Mouse (Mus musculus) hematopoietic stem cell, adult 5-6 weeks (primary cell): ENCODE measurements at regions not wholly inside any gene's neighbourhood (a gene's known extent, or its start where the extent isn't known, plus 50 kb on each side); places are given as distances from the start of the nearest gene placed in this dataset.

Experiments used
- ATAC-seq, 2 experiments: fragments of 125-278 bp in 1 of 2; replicated peaks in 1 of 2; 2 replicates each; pipeline ENCODE4 v1.8.0; 2016 to 2017; ENCODE audit warnings: inconsistent platforms in 2 of 2, mild to moderate bottlenecking in 2 of 2, moderate number of reproducible peaks in 2 of 2, low read depth in 1 of 2, moderate TSS enrichment in 1 of 2; ENCODE audit not compliant: low FRiP score in 2 of 2, poor library complexity in 2 of 2, severe bottlenecking in 2 of 2, insufficient read depth in 1 of 2, low TSS enrichment in 1 of 2

DNA sequence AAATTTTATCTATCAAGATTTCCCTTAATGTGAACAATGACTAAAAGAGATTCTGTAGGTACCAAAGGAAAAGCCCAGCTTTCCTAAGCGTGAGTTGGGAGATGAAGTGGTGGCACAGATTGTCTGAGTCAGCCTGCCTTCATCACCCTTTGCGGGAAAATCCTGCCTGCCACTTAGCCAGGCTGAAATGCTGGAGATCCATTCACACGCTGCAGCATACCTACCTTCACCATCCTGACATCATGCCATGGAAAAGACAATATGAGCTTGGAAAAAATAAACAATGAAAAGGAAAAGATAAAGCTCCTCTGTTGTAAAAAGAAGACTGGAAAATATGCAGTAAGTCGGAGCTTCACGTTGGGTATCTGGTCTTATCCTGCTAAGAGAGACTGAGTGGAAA lies 537.0 kb downstream of the Gja1 start:
- ATAC-seq: no peak

DNA sequence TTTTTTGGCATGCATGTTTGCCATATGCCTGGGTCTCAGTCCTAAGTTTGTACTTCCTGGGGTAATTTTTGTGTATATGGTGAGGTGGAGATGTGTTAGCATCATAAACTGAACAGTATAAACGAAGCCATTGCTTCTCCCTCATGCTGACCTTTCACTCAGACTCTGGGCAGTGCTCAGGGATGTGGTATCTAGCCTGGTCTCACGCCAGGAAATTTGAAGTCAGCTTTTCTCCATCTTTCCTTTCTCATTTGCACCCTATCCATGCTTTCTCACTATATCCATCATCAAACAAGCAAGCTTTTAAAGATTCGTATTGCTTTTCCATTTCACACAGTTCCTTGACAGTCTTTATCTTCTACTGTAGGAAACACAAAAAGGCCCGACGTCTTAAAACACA lies 541.3 kb downstream of the Gja1 start:
- ATAC-seq: no peak

DNA sequence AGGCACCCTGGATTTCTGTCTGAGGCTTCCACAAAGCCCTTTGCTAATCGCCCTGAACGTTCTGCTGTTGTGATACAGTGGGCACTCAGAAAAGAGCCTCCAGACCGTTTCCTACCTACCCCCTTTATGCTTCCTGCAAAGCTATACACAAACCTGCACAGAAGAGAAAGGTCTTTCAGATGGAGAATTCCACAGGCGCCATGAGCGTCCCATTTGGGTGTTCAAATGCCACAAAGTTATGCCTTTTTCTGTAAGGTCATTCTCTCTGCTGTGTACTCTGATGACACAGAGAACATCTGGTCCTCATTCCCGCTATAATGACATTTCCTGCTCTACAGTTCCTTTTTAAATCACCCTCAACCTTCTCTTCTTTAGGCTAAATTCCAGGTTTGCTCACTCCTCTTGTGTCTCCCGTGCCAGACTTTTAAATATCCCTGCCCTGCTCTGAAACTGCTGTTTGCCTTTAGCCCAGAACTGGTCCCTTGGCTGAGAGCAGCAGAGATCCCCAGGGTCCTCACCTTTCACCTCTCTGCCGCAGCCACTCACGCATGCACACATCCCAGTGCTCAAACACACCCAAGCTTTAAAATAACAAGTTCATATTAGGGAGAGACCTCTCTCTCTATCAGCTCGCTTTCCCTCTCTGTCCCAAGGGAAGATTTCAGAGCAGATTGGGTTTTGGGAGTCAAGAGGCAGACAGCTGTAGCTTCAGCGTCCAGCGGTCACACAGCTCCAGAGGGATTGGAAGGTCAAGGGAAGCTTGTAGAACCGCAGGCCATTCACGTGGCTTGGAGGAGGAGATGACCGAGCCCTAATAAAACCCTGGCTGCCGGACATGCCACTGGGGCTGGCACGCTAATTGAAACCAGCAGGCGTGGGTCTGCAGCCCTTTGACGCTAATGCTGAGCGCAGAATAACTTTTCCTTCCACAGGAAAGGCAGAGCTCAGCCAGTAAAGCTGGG lies 543.9 kb downstream of the Gja1 start:
- ATAC-seq: peak; percentile 21 to 27; a peak in 2 of 4 replicates

DNA sequence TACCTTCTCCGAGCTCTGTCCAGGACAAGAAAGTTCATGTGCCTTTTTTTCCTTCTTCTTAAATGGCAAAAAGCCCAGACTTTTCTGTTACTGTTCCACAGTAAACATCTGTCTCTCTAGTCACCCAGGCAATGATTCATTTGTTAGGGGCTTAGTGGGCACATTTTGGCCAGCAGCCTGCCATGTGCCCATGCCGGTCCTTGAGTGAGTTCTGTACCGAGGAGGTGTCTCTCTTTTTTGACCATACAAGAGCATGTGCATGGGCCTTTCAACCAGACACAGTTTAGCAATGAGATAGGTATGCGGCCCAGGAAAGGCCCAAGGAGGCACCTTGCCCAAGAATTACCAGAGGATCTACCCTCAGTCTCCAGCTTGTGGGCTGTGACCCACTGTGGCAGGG lies 551.0 kb upstream of the Hsf2 start:
- no peak for ATAC-seq

DNA sequence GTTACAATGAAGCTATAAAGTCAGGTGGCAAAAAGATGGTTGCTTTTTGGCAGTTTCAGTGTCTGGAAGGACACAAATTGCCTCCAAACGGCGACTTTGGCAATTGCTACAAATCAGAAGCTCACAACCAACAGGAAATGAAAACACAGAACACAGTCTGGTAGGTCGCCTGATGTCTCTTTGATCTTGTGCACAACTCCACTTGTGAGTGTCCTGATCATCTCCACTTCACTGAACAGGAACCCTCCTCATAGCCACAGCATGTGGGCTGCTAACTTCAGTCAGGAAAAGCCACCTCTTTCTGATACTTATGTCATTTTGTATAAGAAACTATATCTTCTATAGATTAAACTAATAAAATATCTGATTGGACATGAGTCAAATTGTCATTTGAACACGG lies 544.2 kb upstream of the Hsf2 start:
- ATAC-seq: no peak

DNA sequence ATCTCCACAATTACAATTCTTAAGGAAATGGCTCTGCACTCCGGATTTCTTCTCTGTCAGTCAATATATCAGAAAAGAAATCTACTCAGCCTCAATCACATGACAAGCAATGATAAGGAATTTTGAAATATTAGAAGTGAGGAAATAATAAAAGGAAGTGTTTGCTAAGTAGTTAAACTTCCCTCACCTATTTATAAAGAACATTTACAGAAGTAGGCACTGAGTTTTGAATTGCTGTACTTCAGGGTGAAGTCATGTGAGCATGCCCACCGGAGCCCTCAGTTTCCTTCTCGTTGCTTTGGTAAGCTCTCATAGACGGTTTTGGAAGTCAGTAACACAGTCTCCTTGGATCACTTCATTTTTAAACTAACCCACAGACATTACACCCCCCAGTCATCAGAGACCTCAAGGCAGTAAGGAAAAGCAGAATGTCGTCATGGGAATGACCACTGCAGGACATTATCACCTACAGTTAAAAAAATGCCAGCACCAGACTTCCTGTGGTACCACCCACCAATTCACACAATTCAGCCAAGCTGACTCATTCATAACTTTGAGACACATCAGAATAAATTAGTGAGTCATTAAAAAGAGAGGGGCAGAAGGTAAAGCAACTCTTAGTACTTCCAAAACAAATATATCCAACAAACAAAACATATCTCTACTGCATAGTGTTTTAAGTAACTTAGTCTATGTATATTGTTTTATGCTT lies 541.6 kb upstream of the Hsf2 start:
- peak in 1 of 2 experiments; percentile 51; a peak in 1 of 4 replicates for ATAC-seq

DNA sequence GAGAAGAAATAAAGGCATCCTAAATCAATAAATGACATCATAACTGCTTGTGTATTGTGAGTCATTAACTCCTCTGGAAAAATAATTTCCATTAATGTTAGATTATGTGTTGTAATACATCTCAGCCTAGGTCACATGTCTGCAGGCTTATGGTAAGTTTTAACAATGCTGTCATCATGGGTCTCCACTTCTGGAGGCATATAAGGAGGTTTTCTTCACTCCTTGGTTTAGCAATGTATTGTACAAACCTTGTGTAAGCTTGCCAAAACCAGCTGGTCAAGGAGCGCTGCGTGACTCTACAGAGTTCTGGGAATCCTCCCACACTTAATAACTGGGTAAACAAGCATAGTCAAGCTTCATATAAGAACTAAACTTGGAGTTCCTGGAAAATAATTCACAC lies 529.5 kb upstream of the Hsf2 start:
- no peak for ATAC-seq

DNA sequence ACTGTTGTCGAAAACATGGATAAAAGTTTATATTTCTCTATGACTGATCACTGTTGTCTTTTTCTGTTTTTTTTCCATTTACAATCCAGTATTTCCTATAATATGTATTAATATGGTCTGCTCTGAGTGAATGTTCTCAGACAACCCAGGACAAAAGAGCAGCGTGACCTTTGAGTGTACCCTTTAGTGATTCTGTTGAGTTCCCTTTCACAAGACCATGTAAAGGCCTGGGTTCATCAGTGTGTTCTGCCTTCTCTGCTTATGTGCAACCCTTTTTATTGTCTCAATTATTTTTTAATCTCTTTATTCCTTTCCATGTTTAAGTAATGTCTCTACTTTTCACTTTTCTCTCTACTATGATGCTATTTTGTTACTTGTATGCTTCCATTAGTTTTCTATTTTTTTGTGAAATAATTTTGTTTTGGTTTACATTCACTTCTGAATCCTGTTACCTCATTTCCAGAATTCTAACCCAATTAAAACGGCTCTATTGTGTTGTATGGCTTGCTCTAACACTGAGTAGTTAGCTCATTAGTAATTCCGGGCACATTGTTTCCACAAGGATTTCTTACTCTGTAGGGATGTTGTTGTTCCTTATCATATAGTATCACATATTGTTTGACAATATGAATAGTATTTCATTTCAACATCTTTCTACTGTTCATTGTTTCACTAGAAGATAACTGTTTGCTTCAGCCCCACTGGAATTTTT lies 523.9 kb upstream of the Hsf2 start:
- ATAC-seq: no peak

DNA sequence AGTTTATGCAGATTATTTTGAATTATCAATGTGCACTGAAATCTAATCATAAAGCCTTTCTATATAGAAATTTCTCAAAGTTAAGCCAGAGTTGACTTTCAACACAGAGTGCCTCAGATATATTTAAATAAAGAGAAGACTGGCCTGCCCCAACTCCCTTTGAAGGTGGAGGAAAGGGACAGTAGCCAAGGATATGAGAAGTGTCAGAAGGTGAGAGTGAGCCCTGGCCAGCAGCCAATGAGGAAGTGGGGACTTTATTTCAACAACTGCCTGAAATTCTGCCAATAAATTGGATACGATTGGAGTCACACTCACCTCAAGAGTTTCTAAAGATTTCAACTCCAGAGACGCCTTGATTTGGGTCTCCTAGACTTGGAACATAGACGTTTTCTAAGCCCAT lies 523.0 kb upstream of the Hsf2 start:
- peak; percentile 29 to 42; a peak in 3 of 4 replicates for ATAC-seq

DNA sequence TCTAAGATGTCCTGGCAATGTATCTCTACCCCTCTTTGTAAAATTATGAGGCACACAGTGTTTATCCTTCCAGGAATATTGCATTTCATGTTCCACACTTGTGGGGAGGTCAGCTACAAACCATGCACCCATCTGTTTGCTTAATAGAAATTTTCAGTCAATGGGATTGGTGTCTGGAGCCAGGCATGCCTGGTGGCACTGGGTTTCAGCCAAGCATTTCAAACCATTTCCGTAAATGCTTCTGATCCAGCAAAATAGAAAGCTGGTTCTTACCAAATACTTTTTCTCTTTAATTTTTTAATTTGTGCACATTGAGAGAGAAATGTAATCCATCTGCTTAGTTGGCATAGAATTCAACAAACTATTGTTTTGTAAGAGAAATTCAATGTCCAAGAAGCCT lies 517.3 kb upstream of the Hsf2 start:
- no peak for ATAC-seq

DNA sequence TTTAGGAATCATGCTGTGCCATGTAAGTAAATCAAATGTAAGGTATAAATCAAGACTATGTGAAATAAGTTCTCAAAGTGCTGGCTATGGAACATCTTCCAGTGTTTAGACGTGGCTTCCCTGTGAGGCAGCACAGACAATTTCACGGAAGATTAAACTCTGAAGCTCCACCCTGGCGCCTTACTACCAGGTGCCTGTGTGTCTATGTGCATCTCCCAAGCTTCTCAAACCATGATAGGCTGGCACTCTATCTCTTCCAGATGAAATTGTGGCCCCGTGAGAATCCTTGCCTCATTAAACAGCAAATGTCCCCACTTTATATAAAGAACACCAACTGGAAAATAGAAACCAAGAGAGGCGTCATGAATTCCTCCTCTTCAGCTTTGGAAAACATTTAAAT lies 511.4 kb upstream of the Hsf2 start:
- ATAC-seq: no peak

DNA sequence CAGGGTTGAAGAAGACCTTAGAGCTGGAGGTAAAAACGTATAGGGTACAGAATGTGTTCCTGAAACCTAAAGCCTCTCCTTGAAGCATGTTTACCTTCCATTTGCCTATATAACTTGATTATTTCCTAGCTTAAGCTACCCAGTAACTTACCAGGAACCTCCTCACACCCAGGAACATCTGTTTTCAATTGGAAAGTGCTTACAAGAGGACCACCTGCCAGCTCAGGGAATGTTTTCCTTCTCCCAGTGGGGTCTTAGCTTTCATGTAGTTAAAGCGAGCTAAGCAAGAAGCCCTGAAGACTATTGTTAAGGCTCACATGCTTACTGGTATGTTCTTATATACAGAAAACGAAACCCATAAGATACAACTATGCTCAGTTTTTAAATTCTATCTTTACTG lies 506.6 kb upstream of the Hsf2 start:
- no peak for ATAC-seq

DNA sequence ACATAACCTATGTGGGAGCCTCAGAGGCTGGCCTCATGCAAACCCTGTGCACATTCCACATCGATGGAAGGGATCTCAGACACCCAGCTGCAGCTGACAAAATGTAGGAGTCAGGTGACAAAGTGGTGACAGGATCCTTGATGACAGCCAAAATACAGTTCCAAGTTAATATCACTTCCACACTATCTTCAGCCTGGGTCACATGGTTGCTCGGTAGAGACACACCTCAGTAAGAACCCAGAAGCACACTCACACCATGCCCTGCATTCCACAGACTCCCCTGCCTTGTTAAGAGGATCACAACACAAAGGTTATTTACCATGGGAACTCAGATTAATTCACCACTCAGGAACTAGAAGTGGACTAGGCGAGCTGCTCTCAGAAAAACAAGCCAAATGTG lies 505.4 kb upstream of the Hsf2 start:
- no peak for ATAC-seq

DNA sequence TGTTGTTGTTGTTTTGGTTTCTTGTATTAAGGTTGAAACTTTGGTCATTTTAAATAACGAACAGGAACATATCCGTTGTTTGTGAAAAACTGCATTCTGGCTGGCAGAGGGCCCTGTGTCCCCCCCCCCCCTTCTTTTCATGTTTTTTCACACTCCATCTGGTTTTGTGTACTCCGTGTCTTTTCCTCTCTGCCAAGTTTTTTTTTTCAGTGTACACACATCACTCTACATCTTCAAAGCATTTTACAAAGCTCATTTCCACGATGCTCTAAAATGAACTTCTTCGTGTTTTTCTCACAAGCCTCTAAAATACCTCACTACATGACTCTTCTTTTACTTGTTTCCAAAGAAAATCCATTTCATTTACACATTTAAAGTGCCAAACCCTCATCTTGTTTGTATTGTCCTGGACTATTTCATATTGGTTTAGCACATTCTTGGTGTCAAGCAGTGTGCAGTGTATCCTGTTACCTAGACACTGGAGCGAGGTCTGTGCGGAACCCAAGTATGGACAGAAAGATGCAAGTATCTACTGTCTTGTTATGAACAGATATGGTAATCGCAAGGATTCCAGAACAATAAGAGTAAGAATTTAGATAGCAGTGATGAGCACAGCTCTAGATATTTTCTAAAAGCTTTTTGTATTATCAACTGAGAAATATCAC lies 503.5 kb upstream of the Hsf2 start:
- no peak for ATAC-seq

DNA sequence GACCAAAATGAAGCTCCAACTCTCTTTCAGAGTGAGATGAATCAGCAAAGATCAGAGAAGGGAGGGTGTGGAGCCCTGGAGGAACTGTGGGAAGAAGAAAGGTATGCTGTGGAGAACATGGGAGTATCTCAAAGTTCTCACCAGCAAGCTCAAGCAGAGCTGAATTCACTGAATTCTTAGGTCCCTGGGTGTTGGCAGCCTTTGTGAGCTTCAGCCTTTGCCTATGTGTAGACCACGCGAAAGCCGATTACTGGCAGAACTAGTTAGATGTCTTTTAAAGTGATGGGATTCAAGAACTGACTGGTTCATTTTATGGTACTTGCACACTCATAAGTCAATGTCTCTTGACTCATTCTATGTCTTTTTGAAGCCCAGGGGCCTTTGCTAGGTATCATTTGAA lies 491.2 kb upstream of the Hsf2 start:
- ATAC-seq: no peak

DNA sequence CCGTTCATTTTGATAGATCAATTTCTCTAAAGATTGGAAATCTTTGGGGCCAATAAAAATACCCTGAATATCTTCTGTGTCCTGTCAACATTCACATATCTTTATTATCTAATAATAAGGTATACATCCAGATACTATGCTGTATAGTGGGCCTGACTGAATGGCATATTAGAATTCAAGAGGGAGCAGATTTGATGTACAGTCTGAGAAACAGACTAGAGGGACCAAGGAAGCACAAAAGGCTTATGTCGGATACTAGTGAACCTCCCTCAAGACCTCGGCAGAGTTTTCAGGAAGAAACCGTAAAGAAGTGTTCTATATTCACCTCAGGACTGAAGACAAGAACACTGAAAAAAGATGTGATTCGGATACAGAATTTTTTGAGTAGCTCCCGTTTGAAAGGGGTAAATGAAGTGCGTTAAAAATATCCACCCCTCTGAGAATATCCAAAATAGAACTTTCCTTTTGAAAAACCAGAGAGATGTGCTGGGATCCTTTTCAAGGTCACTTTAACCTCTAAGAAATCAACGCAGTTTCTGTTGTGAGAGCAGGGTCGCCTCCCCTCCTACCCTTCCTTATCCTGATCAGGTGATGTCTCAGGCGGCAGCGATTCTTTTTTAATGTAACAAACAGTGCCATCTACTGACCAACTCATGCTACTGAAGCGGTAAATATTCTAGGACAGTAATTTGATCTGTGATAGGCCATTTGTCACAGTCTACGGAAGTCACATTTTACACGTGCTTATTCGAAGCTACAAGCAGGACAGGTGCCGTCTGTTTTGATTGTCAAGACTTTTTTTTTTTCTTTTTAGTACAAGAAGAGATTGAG lies 485.1 kb upstream of the Hsf2 start:
- ATAC-seq: peak; percentile 96 to 97

DNA sequence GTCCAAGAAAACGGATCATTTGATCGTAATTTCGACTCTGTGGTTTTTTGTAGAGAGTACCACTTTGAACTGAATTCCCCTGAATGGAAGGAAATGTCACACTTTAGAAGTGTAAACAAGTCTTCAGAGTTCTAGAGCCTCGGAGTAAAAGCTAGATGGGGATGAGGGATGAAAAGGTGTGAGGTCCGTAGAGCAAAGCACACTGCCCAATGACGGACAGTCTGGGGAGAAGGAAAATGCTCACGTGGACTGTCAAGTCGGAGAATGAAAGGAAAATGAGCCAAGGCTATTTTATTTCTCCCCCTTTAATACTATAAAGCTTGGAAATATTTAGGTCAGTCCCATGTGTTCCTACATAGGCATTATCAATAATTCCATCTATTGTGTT lies 484.5 kb upstream of the Hsf2 start:
- no peak for ATAC-seq
